Mouse (Mus musculus): ENCODE data around the gene Armcx1.
"Not testable (repeated sequence)": the region's sequence is repeated elsewhere in the genome, so short reads cannot be mapped to it uniquely, and the experiment has no call there.

Armcx1 gene

DNA sequence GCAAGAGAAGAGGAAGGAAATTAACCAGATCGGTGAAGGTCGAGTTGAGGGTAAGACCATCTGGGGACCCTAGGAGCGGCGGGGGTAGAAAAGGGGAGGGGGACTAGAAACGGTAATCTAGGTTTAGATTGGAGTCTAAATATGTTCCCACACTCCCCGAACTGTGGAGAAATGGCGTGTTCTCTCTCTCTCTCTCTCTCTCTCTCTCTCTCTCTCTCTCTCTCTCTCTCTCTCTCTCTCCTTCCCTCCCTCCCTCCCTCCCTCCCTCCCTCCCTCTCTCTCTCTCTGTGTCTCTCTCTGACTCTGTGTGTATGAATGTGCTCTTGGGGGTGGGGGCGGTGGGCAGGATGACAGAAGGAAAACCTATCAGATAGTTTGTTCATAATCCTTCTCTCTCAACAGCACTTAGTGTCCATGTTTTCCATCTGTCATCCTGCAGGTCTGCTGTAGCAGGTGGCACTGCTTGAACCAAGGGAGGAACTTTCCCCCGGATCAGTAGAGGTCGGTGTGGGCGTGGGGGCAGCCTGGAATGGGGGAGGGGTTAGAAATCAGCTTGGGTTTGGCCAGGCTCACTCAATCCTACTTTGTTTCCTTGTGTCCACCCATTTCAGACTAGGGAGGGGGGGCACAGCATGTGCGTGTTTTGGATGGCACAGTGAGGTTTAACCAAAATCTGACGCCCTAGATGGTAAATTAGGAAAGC lies 39.7 kb downstream of the Armcx1 start:
- DNase-seq (ENCODE audit: low read depth, low spot score), result no peak

DNA sequence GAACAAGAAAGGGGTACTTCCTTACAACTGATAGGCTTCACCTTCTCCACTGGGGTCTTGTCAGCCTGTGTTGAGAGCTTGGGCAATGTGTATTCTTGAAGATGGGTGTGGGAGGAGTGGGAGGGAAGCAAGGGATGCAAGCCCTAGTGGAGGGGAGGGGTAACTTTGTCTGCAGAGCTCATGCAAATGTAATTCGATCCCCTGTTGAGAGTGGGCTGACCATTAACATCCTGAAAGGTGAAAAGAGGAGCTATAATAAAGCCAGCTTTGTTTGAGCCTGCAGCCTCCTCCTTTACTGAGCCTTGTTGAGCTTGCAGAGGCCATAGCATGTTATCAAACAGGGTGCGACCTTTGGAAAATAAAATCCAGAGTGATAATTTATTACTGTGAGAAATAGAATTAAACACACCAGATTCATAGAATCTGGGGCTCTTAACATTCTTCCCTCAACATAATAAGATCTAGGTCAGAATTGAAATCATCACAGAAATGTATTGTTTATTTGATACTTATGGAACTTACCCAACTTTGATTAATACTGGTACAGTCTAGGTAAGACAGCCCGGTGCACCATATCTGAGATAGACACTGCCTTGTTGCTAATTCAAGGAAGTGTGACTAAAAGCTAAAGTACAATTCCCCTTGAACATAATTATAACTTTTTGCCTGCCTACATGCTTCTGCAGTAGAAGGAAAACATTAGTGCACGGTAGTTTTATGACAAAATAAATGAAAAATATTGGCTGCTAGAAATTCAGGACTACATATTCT lies 45.9 kb downstream of the Armcx1 start:
- DNase-seq (ENCODE audit: low read depth, low spot score), result not testable (repeated sequence)
